Mouse (Mus musculus) kidney, adult 9 months (tissue): ENCODE data around the gene Abcd1.

Experiments used
- DNase-seq: peaks from one replicate; pipeline ENCODE4 v3.0.0; 2022

Gene Abcd1

DNA sequence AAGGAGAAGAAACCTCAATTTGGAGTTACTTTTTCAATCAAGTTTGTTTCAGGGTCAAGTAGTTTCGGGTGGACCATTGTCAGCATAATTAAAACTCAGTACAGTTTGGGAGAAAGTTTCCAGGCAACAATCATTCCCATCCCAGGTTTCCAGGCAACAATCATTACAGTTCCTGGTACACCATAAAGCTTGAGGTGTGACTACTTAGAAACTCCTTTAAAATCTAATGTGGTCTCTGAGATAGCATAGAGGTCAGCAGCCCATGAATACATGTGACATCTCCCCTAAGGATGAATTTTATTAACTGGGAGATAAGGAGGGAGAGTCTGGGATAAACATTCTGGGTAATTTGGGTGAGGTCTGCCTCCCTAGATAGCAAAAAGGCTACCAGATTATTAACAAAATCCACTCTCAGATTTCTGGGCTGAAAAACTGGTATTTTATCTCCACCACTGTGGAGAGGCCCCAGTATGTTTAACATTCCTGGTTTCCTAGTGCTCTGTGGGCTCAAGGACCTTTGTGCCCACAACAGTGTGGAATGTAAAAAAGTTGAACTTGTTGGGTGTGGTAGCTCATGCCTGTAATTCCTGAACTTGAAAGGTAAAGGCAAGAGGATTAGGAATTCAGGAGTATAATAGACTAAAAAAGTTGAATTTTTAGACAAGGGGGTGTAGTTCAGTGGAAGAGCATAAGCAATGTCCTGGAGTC, 28.5 kb downstream of the Abcd1 start:
- DNase-seq, result no peak

DNA sequence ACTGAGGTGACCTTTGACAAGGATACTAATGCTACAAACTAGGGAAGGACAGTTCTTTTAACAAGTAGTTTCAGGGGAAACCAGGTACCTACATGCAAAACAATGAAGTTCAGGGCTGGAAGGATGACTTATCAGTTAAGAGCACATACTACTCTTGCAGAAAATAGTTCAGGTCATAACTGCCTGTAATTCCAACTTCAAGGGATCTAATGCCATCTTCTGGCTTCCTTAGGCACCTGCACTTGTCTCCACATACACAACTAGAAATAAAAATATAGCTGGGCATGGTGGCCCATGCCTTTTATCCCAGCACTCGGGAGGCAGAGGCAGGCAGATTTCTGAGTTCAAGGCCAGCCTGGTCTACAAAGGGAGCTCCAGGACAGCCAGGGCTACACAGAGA, 32.6 kb downstream of the Abcd1 start:
- no peak for DNase-seq

DNA sequence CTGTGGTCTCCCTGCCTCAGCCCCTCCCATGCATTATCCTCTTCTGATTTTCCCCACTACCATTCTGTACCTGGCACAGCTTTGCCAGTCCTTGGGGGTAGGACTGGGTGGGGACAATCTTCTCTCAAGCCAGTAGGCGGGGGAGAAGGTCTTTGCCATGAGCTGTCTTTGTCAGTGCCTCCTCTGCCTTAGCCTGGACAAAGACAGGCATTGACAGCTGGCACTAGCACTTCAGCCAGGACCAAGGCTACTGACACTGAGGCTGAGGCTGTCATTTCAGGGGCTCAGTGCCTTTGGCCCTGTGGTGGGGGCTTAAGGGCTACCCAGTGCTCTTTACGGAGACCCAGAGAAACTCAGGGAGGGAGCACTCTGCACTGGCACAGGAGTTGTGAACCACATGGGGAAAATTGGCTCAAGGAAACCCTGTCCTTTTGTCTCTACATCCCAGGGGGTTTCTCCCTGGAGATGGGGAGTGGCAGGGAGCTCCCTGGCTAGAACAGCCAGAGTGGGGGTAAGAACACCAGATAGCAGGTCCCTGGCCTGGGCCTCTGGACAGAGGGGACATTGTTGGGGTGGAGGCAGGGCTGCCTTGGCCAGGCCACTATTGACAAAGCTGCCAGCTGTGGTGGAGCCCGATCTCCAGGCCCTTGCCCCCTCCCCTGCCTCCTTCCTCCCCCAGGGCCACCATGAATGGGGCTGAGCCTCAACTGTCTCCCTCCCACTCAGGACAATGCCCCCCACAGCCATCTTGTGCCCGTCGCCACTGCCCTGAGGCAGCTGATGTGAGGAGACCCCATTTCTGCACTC, 40.1 kb downstream of the Abcd1 start, which contains the start of gene Plxnb3:
Gene Plxnb3, plus strand, starts transcription at position 757 of the 807 bp plus-strand sequence.
- no peak for DNase-seq

DNA sequence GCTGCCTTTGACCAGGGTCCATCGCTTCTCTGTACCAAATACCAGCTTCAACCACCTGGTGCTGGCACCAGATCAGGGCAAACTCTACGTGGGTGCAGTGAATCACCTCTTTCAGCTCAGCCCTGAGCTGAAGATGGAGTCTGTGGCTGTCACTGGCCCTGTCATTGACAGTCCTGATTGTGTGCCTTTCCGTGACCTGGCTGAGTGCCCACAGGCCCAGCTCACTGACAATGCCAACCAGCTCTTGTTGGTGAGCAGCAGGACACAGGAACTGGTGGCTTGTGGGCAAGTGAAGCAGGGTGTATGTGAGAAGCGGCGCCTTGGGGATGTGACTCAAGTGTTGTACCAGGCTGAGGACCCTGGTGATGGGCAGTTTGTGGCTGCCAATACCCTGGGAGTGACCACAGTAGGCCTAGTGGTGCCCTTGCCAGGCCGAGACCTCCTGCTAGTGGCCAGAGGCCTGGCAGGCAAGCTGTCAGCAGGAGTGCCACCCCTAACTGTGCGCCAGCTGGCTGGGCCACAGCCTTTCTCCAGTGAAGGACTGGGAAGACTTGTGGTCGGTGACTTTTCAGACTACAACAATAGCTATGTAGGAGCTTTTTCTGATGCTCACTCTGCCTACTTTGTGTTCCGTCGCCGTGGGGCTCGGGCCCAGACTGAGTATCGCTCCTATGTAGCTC, 42.4 kb downstream of the Abcd1 start:
- no peak for DNase-seq

DNA sequence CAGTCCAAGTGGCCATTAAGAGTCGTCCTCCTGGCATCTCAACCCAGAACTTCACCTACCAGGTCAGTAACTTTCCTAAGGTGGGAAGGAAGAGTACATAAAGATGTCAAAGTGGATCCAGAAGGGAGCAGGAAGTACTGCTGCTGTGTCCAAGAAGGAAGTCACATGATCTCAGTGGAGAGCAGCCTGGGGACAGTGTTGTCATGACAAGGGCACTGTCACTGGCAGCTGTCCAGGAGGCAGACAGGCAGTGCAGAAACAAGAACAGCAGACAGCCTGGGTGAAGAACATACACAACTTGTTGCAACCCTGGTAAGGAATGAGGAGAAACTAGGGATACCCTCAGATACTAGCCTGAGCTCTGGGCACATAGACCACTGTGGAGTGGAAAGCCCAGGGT, 48.9 kb downstream of the Abcd1 start:
- DNase-seq, result peak; percentile 59

DNA sequence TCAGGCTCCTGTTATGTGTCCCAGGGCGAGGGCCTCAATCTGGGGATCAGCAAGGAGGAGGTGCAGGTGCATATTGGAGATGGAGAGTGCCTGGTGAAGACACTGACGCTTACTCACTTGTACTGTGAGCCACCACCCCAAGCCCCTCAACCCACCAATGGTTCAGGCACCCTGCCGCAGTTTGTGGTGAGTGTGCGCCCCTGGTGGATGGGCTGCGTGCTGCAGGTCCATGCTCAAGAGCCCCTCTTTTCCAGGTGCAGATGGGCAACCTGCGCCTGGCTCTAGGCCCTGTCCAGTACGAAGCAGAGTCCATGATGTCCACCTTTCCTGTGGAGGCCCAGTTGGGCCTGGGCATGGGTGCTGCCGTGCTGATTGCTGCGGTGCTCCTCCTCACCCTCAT, 50.9 kb downstream of the Abcd1 start:
- DNase-seq, result no peak

DNA sequence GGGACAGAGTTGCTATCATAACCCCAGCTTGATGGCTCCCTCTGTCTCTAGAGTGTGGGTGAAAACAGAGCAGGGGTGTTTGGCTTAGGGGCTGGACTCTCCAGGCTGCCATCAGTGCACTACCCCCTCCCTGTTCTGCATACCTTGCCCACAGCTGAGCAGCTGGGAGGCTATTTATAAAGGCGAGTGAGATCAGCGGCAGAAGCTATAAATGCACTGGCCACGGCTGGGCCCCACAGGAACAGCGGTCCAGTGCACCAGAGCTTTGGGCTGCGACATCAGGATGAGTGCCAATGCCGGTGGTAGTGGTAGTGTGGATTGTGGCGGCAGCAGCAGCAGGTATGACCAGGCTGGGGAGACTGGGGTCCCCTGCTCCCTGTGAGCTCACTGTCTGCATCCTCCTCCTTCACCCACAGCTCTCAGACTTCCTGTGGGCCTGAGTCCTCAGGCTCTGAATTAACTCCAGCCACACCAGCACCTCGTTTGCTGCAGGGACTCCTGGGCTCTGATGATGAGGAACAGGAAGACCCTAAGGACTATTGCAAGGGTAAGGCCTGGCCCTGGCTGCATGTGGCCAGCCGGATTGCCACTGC, 57.9 kb downstream of the Abcd1 start, which contains the start of gene Srpk3:
Gene Srpk3, plus strand, starts transcription at position 238 of the 593 bp plus-strand sequence.
- no peak for DNase-seq

DNA sequence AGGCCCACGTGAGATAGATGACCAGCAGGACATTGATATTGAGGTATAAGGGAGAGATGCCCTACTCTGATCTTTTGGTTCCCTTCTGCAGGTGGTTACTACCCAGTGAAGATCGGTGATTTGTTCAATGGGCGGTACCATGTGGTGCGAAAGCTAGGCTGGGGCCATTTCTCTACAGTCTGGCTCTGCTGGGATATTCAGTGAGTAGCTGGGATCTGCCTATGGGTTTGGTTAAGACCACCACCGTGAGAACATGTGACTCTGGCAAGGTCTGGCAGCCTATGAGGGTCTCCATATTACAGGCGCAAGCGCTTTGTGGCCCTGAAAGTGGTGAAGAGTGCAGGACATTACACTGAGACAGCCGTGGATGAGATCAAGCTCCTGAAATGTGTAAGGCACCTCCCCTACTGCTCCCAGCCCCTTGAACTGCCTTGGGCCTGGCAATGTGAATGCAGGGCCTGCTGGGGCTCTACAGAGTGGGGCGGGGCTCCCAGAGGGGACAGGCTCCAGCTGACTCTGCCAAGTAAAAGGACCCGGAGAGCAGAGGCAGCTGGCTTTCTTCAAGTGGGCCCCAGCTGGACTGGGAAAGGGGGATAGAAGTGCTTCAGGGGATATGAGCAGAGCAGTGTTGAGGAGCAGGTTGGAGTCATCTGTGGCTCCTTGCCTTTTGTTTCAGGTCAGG, 58.5 kb downstream of the Abcd1 start:
- DNase-seq, result no peak

DNA sequence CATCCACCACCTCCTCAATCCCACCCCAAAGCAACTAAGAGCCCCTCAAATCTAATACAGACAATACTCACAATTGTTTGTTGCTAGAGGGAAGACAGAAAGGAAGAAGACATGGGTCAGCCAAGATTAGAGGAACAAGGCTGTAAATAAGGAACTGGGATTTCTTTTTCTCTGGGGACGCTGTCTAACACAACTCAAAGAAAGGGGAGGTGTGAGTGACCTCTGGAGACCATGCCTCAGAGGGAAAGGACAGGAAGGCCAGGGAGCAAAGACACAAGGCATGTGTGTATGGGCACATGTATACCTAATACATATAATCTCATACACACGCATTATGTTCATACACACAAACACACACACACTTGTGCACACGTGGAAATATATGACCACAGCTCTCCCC, 65.8 kb downstream of the Abcd1 start:
- no peak for DNase-seq

DNA sequence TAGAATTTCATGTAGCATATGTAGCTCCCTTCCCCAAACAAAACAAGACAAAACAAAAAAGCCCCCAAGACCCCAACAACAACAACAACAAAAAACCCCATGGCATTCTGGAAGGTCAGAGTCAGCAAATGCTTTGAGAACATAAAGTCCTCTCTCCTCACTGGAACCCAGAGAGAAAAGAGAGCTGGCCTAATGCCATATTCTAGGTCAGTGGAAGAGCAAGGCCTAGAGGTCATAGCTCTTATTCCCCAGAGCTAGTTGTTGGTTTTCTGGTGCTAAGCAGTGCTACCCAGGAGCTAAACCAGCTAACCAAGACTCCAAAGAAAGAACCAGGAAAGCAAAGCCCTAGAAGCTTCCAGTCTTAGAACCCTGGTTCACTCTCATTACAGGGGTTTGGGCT, 69.3 kb downstream of the Abcd1 start:
- DNase-seq, result peak; percentile 55

DNA sequence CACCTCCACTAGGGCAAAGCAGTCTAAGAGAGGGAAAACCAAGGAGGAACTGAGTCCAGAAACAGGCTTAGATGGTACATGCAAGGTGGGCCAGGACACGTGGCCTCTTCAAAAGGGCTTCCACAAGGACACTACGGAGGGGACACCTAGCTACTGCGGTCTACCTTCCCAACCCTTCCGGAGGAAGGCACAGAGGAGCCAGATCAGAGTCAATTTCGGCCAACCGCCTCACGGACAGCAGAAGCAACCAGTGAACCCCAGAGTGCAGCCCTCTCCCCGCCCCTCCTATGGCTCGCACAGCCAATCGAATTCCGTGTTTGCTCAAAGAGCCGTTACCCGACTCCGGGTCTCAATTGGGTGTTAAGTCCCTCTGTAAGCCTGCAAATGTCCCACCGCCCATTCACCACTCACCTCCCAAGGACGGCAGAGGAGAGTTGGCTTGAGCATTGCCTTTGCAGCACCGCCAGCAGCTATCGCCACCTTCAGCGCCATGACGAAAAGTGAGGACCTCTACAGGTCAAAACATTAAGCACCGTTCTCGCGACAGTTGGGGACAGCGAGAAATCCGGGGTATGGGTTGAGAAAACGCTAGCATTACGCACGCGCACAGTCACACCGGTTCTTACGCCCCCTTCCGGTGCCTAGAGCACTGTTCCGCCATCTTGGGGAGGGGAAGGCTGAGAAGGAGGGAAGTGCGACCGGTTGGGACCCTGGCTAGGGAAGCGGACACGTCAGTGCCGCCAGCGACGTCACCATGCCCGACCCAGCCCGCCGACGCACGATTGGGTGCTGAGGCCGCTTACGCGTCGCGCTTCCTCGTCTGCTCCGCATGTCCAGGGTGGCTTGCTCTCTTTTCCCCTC, 70.2 kb downstream of the Abcd1 start, which contains the start of the genes Idh3g and Ssr4:
Gene Idh3g, minus strand, starts transcription at position 534 of the 861 bp plus-strand sequence.
Gene Ssr4, plus strand, starts transcription at position 665 of the 861 bp plus-strand sequence.
- peak; percentile 96 for DNase-seq

DNA sequence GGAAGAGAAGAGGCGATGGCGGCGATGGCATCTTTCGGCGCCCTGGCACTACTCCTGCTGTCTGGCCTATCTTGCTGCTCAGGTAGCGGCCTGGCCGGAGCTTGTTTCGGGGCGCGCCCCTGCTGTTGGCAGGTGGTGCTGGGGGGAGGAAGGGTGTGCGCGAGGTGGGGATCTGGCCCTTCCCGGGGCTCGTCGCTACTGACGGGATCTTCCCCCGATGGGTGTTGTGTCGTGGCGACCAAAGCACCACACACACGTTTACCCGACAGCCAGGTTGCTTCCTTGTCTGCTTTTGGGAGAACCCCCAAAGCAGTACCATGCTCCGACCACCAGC, 70.8 kb downstream of the Abcd1 start:
- DNase-seq, result no peak
